Mouse (Mus musculus) liver, embryonic 16.5 days (tissue): ENCODE results near the gene Ccdc152. TPM values are rescaled to one million over a fixed set of nuclear protein-coding genes. Genes with fewer than 3 reads are reported as not detected.

Experiments
- polyA plus RNA-seq: library from polyadenylated mRNA; unstranded; fragments of >200 nt; fragmentation: Nextera tagmentation; extraction: Ambion mirVana; gene quantifications from 2 replicates; pipeline ENCODE4 v1.2.1, GENCODE M21; 2015

Gene Ccdc152
- polyA plus RNA-seq, 1 experiment from 2014 or later, result 0.98 TPM

Other genes starting within 250 kb of the Ccdc152 start
- gene Selenop, start 35.0 kb downstream of the Ccdc152 start, polyA plus RNA-seq, result 1,030 and 1,155 TPM in 2 replicates